Mouse (Mus musculus): ENCODE data around the gene Kpna6.

The Kpna6 gene

DNA sequence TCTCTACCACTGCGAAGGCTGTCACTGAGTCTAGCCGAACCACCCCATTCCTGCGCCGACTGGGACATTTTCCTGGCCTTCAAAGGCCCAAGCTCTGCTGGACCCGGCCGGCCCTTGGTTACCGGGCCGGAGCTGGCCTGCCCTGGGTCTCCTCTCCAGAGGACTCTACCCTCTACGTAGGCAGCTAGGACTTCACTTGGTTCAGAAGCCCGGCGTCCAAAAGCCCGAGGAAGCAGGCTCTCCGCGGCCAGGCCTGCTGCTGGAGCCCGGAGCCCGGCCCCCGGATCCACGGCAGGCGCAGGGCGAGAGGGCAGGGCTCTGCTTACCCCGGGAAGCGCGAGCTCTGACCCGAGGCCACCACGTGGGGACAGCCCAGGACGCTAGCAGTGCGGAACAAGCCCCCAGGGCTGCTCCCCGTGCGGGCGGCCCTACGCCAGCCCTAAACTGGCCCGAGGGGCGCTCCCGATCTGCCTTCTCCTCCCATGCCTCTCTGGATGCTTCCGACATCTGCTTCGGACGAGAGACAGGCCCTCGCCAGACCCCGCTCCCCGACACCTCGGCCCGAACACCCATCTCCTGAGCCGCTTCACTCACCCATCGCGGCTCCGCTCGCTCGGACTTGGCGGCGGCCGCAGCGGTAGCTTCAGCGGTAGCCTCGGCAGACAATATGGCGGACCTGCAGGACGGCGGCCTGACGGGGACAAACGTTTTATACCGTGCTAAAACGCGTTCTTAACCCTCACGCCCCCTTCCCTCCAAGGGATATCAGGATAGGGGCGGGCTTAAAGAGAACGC is at the start of gene Kpna6:
Gene Kpna6 (minus strand): TSS at position 685 of the 795 bp plus-strand sequence.
- POLR2A ChIA-PET: interaction anchor here in 3 of 4 experiments (0.6 to 2.3 kb wide), 26 partner anchors 9 to 635 kb away, joined by 3 to 14 read pairs (median 3); partner anchors contain the start of genes Txlna (in 3 of the 3), Tmem39b (in 2 of the 3), Bsdc1 (in 1 of the 3) and Hdac1 (in 1 of the 3)

GRCm38 (mm10) chr4:129716310-129716709 is 43.7 kb upstream of the Kpna6 start:
- ChIA-PET POLR2A (interaction anchor here in 1 of 4 experiments (0.5 to 2.1 kb wide), 2 partner anchors 20 to 434 kb away, joined by 3 to 12 read pairs; partner anchors contain the start of gene Tmem39b), CTCF (interaction anchor here in 1 of 4 experiments (0.6 to 1.0 kb wide), 2 partner anchors 26 to 108 kb away, joined by 3 read pairs; no protein-coding TSS in a partner anchor)

More for the DNA sequence above, at the start of gene Kpna6:
- CTCF ChIA-PET: interaction anchor here in 3 of 4 experiments (0.5 to 2.2 kb wide), 11 partner anchors 9 to 568 kb away, joined by 3 to 8 read pairs (median 3); partner anchors contain the start of genes Txlna (in 2 of the 3), Dcdc2b (in 1 of the 3) and Tmem39b (in 1 of the 3)

- ChIA-PET POLR2A (interaction anchor here in 2 of 4 experiments (0.6 to 5.2 kb wide), 5 partner anchors 13 to 196 kb away, joined by 3 to 26 read pairs (median 3); partner anchors contain the start of genes Khdrbs1 (in 1 of the 2), Marcksl1 (in 1 of the 2), Tmem39b (in 1 of the 2) and Txlna (in 1 of the 2)), CTCF (no interaction called here)
Observed at GRCm38 (mm10) chr4:129709486-129710129, 37.0 kb upstream of the Kpna6 start.

DNA sequence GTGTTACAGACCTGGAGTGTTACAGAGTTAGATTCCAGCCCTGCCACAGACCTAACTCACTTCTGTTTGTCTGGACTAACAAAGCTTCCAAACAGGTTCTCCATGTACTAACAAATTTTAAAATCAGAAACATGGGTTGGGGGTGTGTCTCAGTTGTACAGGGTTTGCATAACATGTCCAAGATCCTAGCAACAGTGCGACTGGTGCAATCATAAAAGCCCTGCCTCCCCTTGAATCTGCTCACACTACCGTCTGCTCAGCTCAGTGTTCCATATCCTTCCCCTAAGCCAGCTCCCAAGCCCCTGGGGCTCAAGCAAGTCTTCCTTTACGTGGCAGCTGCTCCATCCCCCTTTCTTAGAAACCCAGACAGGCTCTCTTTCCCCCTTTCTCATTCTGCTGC is 34.2 kb upstream of the Kpna6 start:
- ChIA-PET CTCF (interaction anchor here in 2 of 4 experiments (0.7 to 1.1 kb wide), 3 partner anchors 11 to 166 kb away, joined by 3 to 9 read pairs (median 3); no protein-coding TSS in a partner anchor), POLR2A (interaction anchor here in 1 of 4 experiments (0.6 to 5.2 kb wide), 6 partner anchors 10 to 292 kb away, joined by 3 to 26 read pairs (median 4); partner anchors contain the start of gene Tmem39b)

DNA sequence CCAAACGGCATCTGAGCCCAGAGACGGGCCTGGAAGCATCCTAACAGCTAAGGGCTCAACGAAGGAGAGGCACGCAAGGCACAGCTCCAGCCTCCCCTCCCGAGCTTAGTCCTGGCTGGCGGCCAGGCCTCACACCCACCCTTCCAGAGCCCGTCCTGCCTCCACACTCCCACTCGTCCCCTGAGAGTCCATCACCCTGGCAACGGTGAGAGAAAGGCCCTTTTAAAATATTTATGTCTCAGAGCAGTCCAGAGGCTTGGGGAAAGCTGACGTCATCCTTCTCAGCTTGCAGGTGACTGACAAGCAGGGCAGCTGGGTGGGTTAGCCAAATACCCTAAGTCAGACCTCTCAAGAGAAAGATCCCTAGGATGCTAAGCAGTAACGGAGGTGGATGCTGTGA is 29.9 kb upstream of the Kpna6 start:
- POLR2A ChIA-PET: interaction anchor here in 2 of 4 experiments (0.6 to 1.6 kb wide), 3 partner anchors 74 to 472 kb away, joined by 3 read pairs; partner anchors contain the start of gene Tinagl1 (in 1 of the 2)
- CTCF ChIA-PET: interaction anchor here in 2 of 4 experiments (0.6 to 2.7 kb wide), 5 partner anchors 59 to 829 kb away, joined by 3 to 8 read pairs (median 5); no protein-coding TSS in a partner anchor

GRCm38 (mm10) chr4:129701503-129702377 is 29.2 kb upstream of the Kpna6 start:
- ChIA-PET CTCF (interaction anchor here in 2 of 4 experiments (0.6 to 2.7 kb wide), 6 partner anchors 60 to 386 kb away, joined by 3 to 8 read pairs (median 4); no protein-coding TSS in a partner anchor), POLR2A (interaction anchor here in 2 of 4 experiments (0.6 to 1.6 kb wide), 6 partner anchors 10 to 473 kb away, joined by 3 to 5 read pairs (median 3); partner anchors contain the start of genes Kpna6 (in 1 of the 2) and Tinagl1 (in 1 of the 2))

GRCm38 (mm10) chr4:129700661-129701060 is 28.1 kb upstream of the Kpna6 start:
- POLR2A ChIA-PET: interaction anchor here in 3 of 4 experiments (0.6 to 1.6 kb wide), 8 partner anchors 8 to 474 kb away, joined by 3 to 5 read pairs (median 3); partner anchors contain the start of genes Kpna6 (in 1 of the 3) and Tinagl1 (in 1 of the 3)
- CTCF ChIA-PET: interaction anchor here in 2 of 4 experiments (0.6 to 2.7 kb wide), 6 partner anchors 14 to 873 kb away, joined by 3 to 8 read pairs (median 4); partner anchors contain the start of genes Nkain1 (in 1 of the 2) and Spocd1 (in 1 of the 2)

- CTCF ChIA-PET: interaction anchor here in 2 of 4 experiments (0.7 to 2.7 kb wide), 3 partner anchors 14 to 387 kb away, joined by 4 to 8 read pairs (median 5); no protein-coding TSS in a partner anchor
- POLR2A ChIA-PET: interaction anchor here in 2 of 4 experiments (0.6 to 1.1 kb wide), 4 partner anchors 54 to 450 kb away, joined by 3 to 5 read pairs (median 4); no protein-coding TSS in a partner anchor
Observed at GRCm38 (mm10) chr4:129700216-129700615, 27.6 kb upstream of the Kpna6 start.

- CTCF ChIA-PET: interaction anchor here in 3 of 4 experiments (0.5 to 1.9 kb wide), 9 partner anchors 16 to 834 kb away, joined by 3 to 8 read pairs (median 5); partner anchors contain the start of genes Fam229a (in 1 of the 3), Kpna6 (in 1 of the 3) and Txlna (in 1 of the 3)
- POLR2A ChIA-PET: interaction anchor here (0.5 to 2.7 kb wide), 55 partner anchors 9 to 823 kb away, joined by 3 to 26 read pairs (median 5); partner anchors contain the start of genes Txlna (in 4 of the 4), Khdrbs1 (in 3 of the 4), Marcksl1 (in 3 of the 4) and Bsdc1 (in 1 of the 4)
Observed at GRCm38 (mm10) chr4:129697191-129697590, 24.6 kb upstream of the Kpna6 start.

DNA sequence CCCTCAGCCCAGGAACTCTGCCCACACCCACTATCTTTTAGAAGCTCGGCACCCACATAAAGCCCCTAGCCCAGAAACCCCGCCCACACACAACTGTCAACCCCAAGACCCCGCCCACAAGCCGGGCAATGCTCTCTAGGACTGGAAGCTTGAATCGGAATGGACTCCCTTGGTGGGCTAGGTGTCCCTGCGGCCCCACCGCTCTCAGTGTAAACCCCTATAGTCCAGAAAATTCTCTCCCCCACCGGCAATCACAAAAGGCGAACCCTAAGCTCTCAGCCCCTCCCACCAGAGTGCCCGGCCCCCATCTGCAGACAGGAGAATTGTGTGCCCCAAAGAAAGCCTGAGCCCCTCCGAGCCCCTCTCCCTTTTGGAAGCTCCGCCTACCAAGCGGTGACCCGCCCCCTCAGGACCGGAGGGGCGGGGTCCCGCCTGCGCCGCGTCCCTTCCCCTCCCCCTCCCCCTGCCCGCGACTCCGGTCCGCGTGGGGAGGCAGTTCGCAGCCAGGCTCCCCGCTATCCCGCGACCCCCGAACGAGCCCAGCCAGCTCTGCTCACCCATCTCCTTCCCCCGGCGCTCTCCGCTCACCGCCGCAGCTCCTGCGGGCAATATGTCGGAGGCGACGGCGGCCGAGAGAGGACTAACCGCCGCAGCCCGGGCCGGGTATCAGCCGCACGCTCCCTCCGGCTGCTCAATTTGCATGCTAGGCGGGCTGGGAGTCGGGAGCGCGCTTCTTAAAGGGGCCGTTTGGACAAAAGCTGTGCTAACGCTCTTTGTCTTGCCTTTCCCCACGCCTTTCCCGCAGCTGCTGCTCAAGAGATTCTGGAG is 23.8 kb upstream of the Kpna6 start, which contains the start of gene Tmem39b:
Gene Tmem39b (minus strand): TSS at position 681 of the 828 bp plus-strand sequence.
- POLR2A ChIA-PET: interaction anchor here (0.5 to 2.7 kb wide), 110 partner anchors 8 to 1376 kb away, joined by 3 to 26 read pairs (median 4); partner anchors contain the start of genes Txlna (in 4 of the 4), Khdrbs1 (in 3 of the 4), Kpna6 (in 3 of the 4) and Marcksl1 (in 3 of the 4)
- CTCF ChIA-PET: interaction anchor here (0.5 to 1.9 kb wide), 27 partner anchors 9 to 963 kb away, joined by 3 to 8 read pairs (median 4); partner anchors contain the start of genes Fam229a (in 1 of the 4), Kpna6 (in 1 of the 4), Pef1 (in 1 of the 4) and Txlna (in 1 of the 4)

DNA sequence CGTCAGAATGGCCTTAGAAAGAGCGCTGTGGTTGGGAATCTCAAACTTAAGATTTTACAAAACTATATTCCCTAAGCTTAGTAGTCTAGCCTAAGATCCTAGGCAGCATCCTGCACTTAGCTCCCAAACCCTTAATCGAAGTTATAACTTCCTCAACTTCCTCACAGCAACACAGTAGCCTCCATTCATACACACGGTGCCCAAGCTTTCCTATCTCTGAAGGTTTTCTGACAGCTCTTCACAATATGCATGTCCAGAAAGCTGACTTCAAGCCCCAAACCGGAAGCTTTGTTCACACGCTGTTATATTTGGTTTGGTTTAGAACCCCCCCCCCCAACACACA is 23.2 kb upstream of the Kpna6 start:
- ChIA-PET POLR2A (interaction anchor here (0.5 to 2.7 kb wide), 87 partner anchors 8 to 1376 kb away, joined by 3 to 26 read pairs (median 4); partner anchors contain the start of genes Khdrbs1 (in 3 of the 4), Kpna6 (in 3 of the 4), Txlna (in 3 of the 4) and Marcksl1 (in 2 of the 4)), CTCF (interaction anchor here (0.5 to 1.9 kb wide), 18 partner anchors 9 to 964 kb away, joined by 3 to 8 read pairs (median 4); partner anchors contain the start of genes Kpna6 (in 1 of the 4) and Txlna (in 1 of the 4))

DNA sequence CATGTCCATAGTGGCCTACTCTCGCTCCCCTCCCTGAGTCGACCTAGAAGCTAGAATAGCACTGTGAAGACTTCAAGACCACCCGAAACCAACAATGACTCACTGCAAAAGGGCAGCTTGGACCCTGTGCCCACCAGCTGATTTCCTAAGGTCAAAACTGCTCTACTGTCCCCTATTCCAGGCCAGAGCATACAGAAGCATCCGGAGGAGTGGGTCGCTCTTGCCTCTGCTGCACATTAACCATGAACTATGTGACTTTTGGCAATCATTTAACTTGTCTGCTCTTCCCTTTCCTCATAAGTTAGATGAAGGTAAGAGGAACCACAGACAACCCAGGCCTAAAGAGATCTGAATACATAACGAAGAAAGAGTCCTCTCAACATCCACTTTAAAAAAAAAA is 12.0 kb upstream of the Kpna6 start:
- ChIA-PET CTCF (interaction anchor here in 3 of 4 experiments (0.6 to 1.1 kb wide), 3 partner anchors 14 to 1218 kb away, joined by 3 to 5 read pairs (median 4); no protein-coding TSS in a partner anchor), POLR2A (interaction anchor here in 3 of 4 experiments (0.6 to 1.5 kb wide), 7 partner anchors 11 to 134 kb away, joined by 3 to 6 read pairs (median 3); partner anchors contain the start of genes Tmem39b (in 3 of the 3) and Kpna6 (in 1 of the 3))

DNA sequence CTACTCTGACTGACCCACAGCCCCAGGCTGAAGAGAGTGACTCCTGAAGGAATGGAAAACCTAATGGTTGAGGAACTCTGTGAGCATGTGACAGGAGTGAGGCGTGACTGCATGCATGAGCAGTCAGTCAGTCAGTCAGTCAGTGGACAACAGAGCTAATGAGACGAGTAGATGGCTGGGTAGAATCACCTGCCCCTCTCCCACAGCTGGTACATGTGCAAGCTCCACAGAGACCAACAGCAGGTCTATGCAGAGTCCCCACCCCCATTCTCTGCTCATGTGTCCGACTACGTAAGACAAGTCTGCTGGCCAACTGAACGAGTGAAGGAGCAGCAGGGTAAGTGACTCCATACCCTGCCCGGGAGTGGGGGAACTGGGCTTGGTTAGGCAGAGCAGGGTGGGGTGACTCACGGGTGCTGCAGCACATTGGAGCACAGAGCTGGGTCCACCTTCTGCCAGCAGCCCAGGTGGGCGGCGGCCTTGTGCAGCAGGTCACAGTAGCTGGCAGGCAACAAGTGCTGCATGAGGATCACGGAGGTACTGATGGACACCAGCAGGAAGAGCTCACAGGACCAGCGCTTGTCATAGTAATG is 11.4 kb upstream of the Kpna6 start:
- CTCF ChIA-PET: interaction anchor here in 2 of 4 experiments (0.7 to 0.9 kb wide), 2 partner anchors 30 to 144 kb away, joined by 3 read pairs; no protein-coding TSS in a partner anchor
- POLR2A ChIA-PET: interaction anchor here in 3 of 4 experiments (0.7 to 1.6 kb wide), 7 partner anchors 11 to 144 kb away, joined by 3 to 6 read pairs (median 3); partner anchors contain the start of genes Tmem39b (in 3 of the 3) and Kpna6 (in 1 of the 3)

GRCm38 (mm10) chr4:129681837-129682236 is 9.3 kb upstream of the Kpna6 start:
- ChIA-PET CTCF (interaction anchor here in 2 of 4 experiments (0.7 to 2.4 kb wide), 5 partner anchors 9 to 1532 kb away, joined by 3 to 5 read pairs (median 5); partner anchors contain the start of genes Kpna6 (in 2 of the 2) and Tmem39b (in 1 of the 2)), POLR2A (interaction anchor here (0.6 to 2.0 kb wide), 10 partner anchors 9 to 385 kb away, joined by 3 to 8 read pairs (median 4); partner anchors contain the start of genes Tmem39b (in 3 of the 4) and Kpna6 (in 1 of the 4))
